Mouse (Mus musculus): ENCODE measurements around the gene Surf1.

- TF ChIP-seq POLR2A (IDR thresholded peaks at IDR 0.05; ENCODE audit: insufficient read depth, low read length), result no peak
- TF ChIP-seq CTCF (IDR thresholded peaks at IDR 0.05; ENCODE audit: low read depth, low read length), result no peak
These were observed 41.1 kb upstream of the Surf1 start for GRCm38 (mm10) chr2:26957488-26957859.
